Mouse (Mus musculus): ENCODE data around the gene Tnr.

The Tnr gene

GRCm38 (mm10) chr1:159523578-159523977, at the start of gene Tnr:
Gene Tnr (plus strand): TSS chr1:159523769.
- DNase-seq (ENCODE audit: low read depth, low spot score), result peak; percentile 71

GRCm38 (mm10) chr1:159489853-159490435, 33.6 kb upstream of the Tnr start:
- DNase-seq (ENCODE audit: low read depth, low spot score), result no peak

GRCm38 (mm10) chr1:159492536-159492935, 31.0 kb upstream of the Tnr start:
- no peak for DNase-seq (ENCODE audit: low read depth, low spot score)

GRCm38 (mm10) chr1:159493720-159494499, 29.7 kb upstream of the Tnr start:
- no peak for DNase-seq (ENCODE audit: low read depth, low spot score)

GRCm38 (mm10) chr1:159498236-159498635, 25.3 kb upstream of the Tnr start:
- DNase-seq (ENCODE audit: low read depth, low spot score), result no peak

GRCm38 (mm10) chr1:159499806-159500460, 23.6 kb upstream of the Tnr start:
- DNase-seq (ENCODE audit: low read depth, low spot score), result no peak

- DNase-seq (ENCODE audit: low read depth, low spot score), result no peak
Observed at GRCm38 (mm10) chr1:159501911-159502310, 21.7 kb upstream of the Tnr start.

- no peak for DNase-seq (ENCODE audit: low read depth, low spot score)
Observed at GRCm38 (mm10) chr1:159510667-159511066, 12.9 kb upstream of the Tnr start.

- no peak for DNase-seq (ENCODE audit: low read depth, low spot score)
Observed at GRCm38 (mm10) chr1:159517647-159518046, 5.9 kb upstream of the Tnr start.

GRCm38 (mm10) chr1:159519206-159519605, 4.4 kb upstream of the Tnr start:
- DNase-seq (ENCODE audit: low read depth, low spot score), result no peak

GRCm38 (mm10) chr1:159523069-159523468, 500 bp upstream of the Tnr start:
- no peak for DNase-seq (ENCODE audit: low read depth, low spot score)

GRCm38 (mm10) chr1:159524051-159524549, 531 bp downstream of the Tnr start:
- peak; percentile 37 for DNase-seq (ENCODE audit: low read depth, low spot score)

GRCm38 (mm10) chr1:159532841-159533569, 9.4 kb downstream of the Tnr start:
- no peak for DNase-seq (ENCODE audit: low read depth, low spot score)

GRCm38 (mm10) chr1:159535582-159535981, 12.0 kb downstream of the Tnr start:
- no peak for DNase-seq (ENCODE audit: low read depth, low spot score)

GRCm38 (mm10) chr1:159537541-159537940, 14.0 kb downstream of the Tnr start:
- DNase-seq (ENCODE audit: low read depth, low spot score), result no peak

GRCm38 (mm10) chr1:159538076-159538475, 14.5 kb downstream of the Tnr start:
- DNase-seq (ENCODE audit: low read depth, low spot score), result no peak

GRCm38 (mm10) chr1:159545470-159546145, 22.0 kb downstream of the Tnr start:
- DNase-seq (ENCODE audit: low read depth, low spot score), result no peak

GRCm38 (mm10) chr1:159551036-159551435, 27.5 kb downstream of the Tnr start:
- no peak for DNase-seq (ENCODE audit: low read depth, low spot score)

GRCm38 (mm10) chr1:159551591-159552442, 28.2 kb downstream of the Tnr start:
- no peak for DNase-seq (ENCODE audit: low read depth, low spot score)

GRCm38 (mm10) chr1:159561616-159562015, 38.0 kb downstream of the Tnr start:
- DNase-seq (ENCODE audit: low read depth, low spot score), result no peak

Measured in brain, embryonic 18.5 days (tissue).